Mouse (Mus musculus): ENCODE measurements at regions not wholly inside any gene's neighbourhood (a gene's known extent, or its start where the extent isn't known, plus 50 kb on each side); places are given as distances from the start of the nearest gene placed in this dataset.

- Histone ChIP-seq H3K9ac (ENCODE audit: insufficient read depth, low read depth, low read length, poor library complexity, severe bottlenecking) (no peak overlapping the region), H3K4me3 (ENCODE audit: insufficient read depth in 1 of 2, low read depth in 1 of 2, low read length in 2 of 2, poor library complexity in 1 of 2, severe bottlenecking in 1 of 2) (no peak overlapping the region), H3K4me1 (ENCODE audit: control insufficient read depth in 2 of 2, insufficient read depth in 2 of 2, low read length in 2 of 2, poor library complexity in 1 of 2) (no peaks in the 10 kb centered on the region), H3K27ac (ENCODE audit: insufficient read depth, low read depth, low read length, poor library complexity, severe bottlenecking) (no peak overlapping the region), H3K36me3 (ENCODE audit: control insufficient read depth, insufficient read depth, low read length, poor library complexity, severe bottlenecking) (no peaks in the 10 kb centered on the region), H3K9me3 (ENCODE audit: control insufficient read depth, insufficient read depth, low read depth, low read length) (no peaks in the 10 kb centered on the region)
- in situ Hi-C loops (cut with MboI; ENCODE audit: low sequenced_read_pairs in 2 of 2, unreplicated experiment in 2 of 2): no loop called here
- no peak for DNase-seq (ENCODE audit: low read depth, low spot score)
- no peak for TF ChIP-seq MAFK (IDR thresholded peaks at IDR 0.05; ENCODE audit: insufficient read depth, low read depth, low read length)
- TF ChIP-seq HCFC1 (IDR thresholded peaks at IDR 0.05; ENCODE audit: borderline replicate concordance, insufficient read depth, low read length): no peak
- TF ChIP-seq ZNF384 (IDR thresholded peaks at IDR 0.05; ENCODE audit: low read depth, low read length): no peak
- no peak for TF ChIP-seq ZC3H11A (IDR thresholded peaks at IDR 0.05; ENCODE audit: borderline replicate concordance, low read depth, low read length)
- TF ChIP-seq CHD2 (IDR thresholded peaks at IDR 0.05; ENCODE audit: low read depth, low read length): no peak
These were observed 314.1 kb upstream of the Cxxc4 start for GRCm38 (mm10) chr3:133922200-133922599.

GRCm38 (mm10) chr3:133965322-133965721, 271.0 kb upstream of the Cxxc4 start:
- in situ Hi-C loops (cut with MboI; ENCODE audit: low sequenced_read_pairs in 2 of 2, unreplicated experiment in 2 of 2): no loop called here
- TF ChIP-seq HCFC1 (IDR thresholded peaks at IDR 0.05; ENCODE audit: borderline replicate concordance, insufficient read depth, low read length) (no peak), MAFK (IDR thresholded peaks at IDR 0.05; ENCODE audit: insufficient read depth, low read depth, low read length) (no peak), CHD2 (IDR thresholded peaks at IDR 0.05; ENCODE audit: low read depth, low read length) (no peak), ZNF384 (IDR thresholded peaks at IDR 0.05; ENCODE audit: low read depth, low read length) (no peak), ZC3H11A (IDR thresholded peaks at IDR 0.05; ENCODE audit: borderline replicate concordance, low read depth, low read length) (no peak)
- no peaks in the 10 kb centered on the region for H3K36me3 ChIP-seq (ENCODE audit: control insufficient read depth, insufficient read depth, low read length, poor library complexity, severe bottlenecking)
- no peak overlapping the region for H3K4me3 ChIP-seq (ENCODE audit: insufficient read depth in 1 of 2, low read depth in 1 of 2, low read length in 2 of 2, poor library complexity in 1 of 2, severe bottlenecking in 1 of 2)
- no peak for DNase-seq (ENCODE audit: low read depth, low spot score)
- no peaks in the 10 kb centered on the region for H3K9me3 ChIP-seq (ENCODE audit: control insufficient read depth, insufficient read depth, low read depth, low read length)
- no peak overlapping the region for H3K27ac ChIP-seq (ENCODE audit: insufficient read depth, low read depth, low read length, poor library complexity, severe bottlenecking)
- no peak overlapping the region for H3K9ac ChIP-seq (ENCODE audit: insufficient read depth, low read depth, low read length, poor library complexity, severe bottlenecking)
- no peaks in the 10 kb centered on the region for H3K4me1 ChIP-seq (ENCODE audit: control insufficient read depth in 2 of 2, insufficient read depth in 2 of 2, low read length in 2 of 2, poor library complexity in 1 of 2)

DNA sequence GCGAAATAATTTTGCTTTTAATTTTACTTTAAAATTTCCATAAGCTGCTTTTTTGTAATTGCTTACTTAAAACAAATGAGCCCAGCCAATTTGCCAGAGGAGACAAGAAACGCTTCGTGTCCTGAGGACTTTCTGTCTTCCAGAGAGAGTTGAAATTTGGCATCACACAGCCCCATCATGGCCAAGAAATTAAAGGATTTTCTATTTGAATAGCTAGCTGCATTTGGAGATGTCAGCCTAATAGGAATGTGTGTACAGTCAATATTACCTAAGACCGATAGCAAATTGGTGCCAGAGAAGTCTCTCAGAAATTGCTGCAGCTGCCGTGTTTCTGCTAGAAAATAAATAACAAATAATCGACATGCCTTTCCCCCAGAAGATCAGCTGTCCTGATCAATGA, 268.1 kb upstream of the Cxxc4 start:
- H3K9me3 ChIP-seq (ENCODE audit: control insufficient read depth, insufficient read depth, low read depth, low read length): no peaks in the 10 kb centered on the region
- no peaks in the 10 kb centered on the region for H3K36me3 ChIP-seq (ENCODE audit: control insufficient read depth, insufficient read depth, low read length, poor library complexity, severe bottlenecking)
- no peaks in the 10 kb centered on the region for H3K4me1 ChIP-seq (ENCODE audit: control insufficient read depth in 2 of 2, insufficient read depth in 2 of 2, low read length in 2 of 2, poor library complexity in 1 of 2)
- no peak for DNase-seq (ENCODE audit: low read depth, low spot score)
- TF ChIP-seq MAFK (IDR thresholded peaks at IDR 0.05; ENCODE audit: insufficient read depth, low read depth, low read length): no peak
- no peak for TF ChIP-seq ZNF384 (IDR thresholded peaks at IDR 0.05; ENCODE audit: low read depth, low read length)
- no peak for TF ChIP-seq HCFC1 (IDR thresholded peaks at IDR 0.05; ENCODE audit: borderline replicate concordance, insufficient read depth, low read length)
- no peak for TF ChIP-seq ZC3H11A (IDR thresholded peaks at IDR 0.05; ENCODE audit: borderline replicate concordance, low read depth, low read length)
- no peak for TF ChIP-seq CHD2 (IDR thresholded peaks at IDR 0.05; ENCODE audit: low read depth, low read length)
- in situ Hi-C loops (cut with MboI; ENCODE audit: low sequenced_read_pairs in 2 of 2, unreplicated experiment in 2 of 2): no loop called here
- no peak overlapping the region for H3K4me3 ChIP-seq (ENCODE audit: insufficient read depth in 1 of 2, low read depth in 1 of 2, low read length in 2 of 2, poor library complexity in 1 of 2, severe bottlenecking in 1 of 2)
- H3K9ac ChIP-seq (ENCODE audit: insufficient read depth, low read depth, low read length, poor library complexity, severe bottlenecking): no peak overlapping the region
- no peak overlapping the region for H3K27ac ChIP-seq (ENCODE audit: insufficient read depth, low read depth, low read length, poor library complexity, severe bottlenecking)

GRCm38 (mm10) chr3:133972774-133973173, 263.5 kb upstream of the Cxxc4 start:
- DNase-seq (ENCODE audit: low read depth, low spot score): no peak
- Histone ChIP-seq H3K36me3 (ENCODE audit: control insufficient read depth, insufficient read depth, low read length, poor library complexity, severe bottlenecking) (no peaks in the 10 kb centered on the region), H3K27ac (ENCODE audit: insufficient read depth, low read depth, low read length, poor library complexity, severe bottlenecking) (no peak overlapping the region), H3K9me3 (ENCODE audit: control insufficient read depth, insufficient read depth, low read depth, low read length) (no peaks in the 10 kb centered on the region), H3K4me1 (ENCODE audit: control insufficient read depth in 2 of 2, insufficient read depth in 2 of 2, low read length in 2 of 2, poor library complexity in 1 of 2) (no peaks in the 10 kb centered on the region), H3K9ac (ENCODE audit: insufficient read depth, low read depth, low read length, poor library complexity, severe bottlenecking) (no peak overlapping the region), H3K4me3 (ENCODE audit: insufficient read depth in 1 of 2, low read depth in 1 of 2, low read length in 2 of 2, poor library complexity in 1 of 2, severe bottlenecking in 1 of 2) (no peak overlapping the region)
- TF ChIP-seq ZC3H11A (IDR thresholded peaks at IDR 0.05; ENCODE audit: borderline replicate concordance, low read depth, low read length): no peak
- no peak for TF ChIP-seq CHD2 (IDR thresholded peaks at IDR 0.05; ENCODE audit: low read depth, low read length)
- TF ChIP-seq ZNF384 (IDR thresholded peaks at IDR 0.05; ENCODE audit: low read depth, low read length): no peak
- TF ChIP-seq HCFC1 (IDR thresholded peaks at IDR 0.05; ENCODE audit: borderline replicate concordance, insufficient read depth, low read length): no peak
- TF ChIP-seq MAFK (IDR thresholded peaks at IDR 0.05; ENCODE audit: insufficient read depth, low read depth, low read length): no peak
- in situ Hi-C loops (cut with MboI; ENCODE audit: low sequenced_read_pairs in 2 of 2, unreplicated experiment in 2 of 2): no loop called here

- H3K4me3 ChIP-seq (ENCODE audit: insufficient read depth in 1 of 2, low read depth in 1 of 2, low read length in 2 of 2, poor library complexity in 1 of 2, severe bottlenecking in 1 of 2): no peak overlapping the region
- DNase-seq (ENCODE audit: low read depth, low spot score): no peak
- in situ Hi-C loops (cut with MboI; ENCODE audit: low sequenced_read_pairs in 2 of 2, unreplicated experiment in 2 of 2): no loop called here
- H3K36me3 ChIP-seq (ENCODE audit: control insufficient read depth, insufficient read depth, low read length, poor library complexity, severe bottlenecking): no peaks in the 10 kb centered on the region
- H3K9ac ChIP-seq (ENCODE audit: insufficient read depth, low read depth, low read length, poor library complexity, severe bottlenecking): no peak overlapping the region
- no peaks in the 10 kb centered on the region for H3K9me3 ChIP-seq (ENCODE audit: control insufficient read depth, insufficient read depth, low read depth, low read length)
- TF ChIP-seq ZNF384 (IDR thresholded peaks at IDR 0.05; ENCODE audit: low read depth, low read length) (no peak), MAFK (IDR thresholded peaks at IDR 0.05; ENCODE audit: insufficient read depth, low read depth, low read length) (no peak), ZC3H11A (IDR thresholded peaks at IDR 0.05; ENCODE audit: borderline replicate concordance, low read depth, low read length) (no peak), CHD2 (IDR thresholded peaks at IDR 0.05; ENCODE audit: low read depth, low read length) (no peak)
- H3K27ac ChIP-seq (ENCODE audit: insufficient read depth, low read depth, low read length, poor library complexity, severe bottlenecking): no peak overlapping the region
- H3K4me1 ChIP-seq (ENCODE audit: control insufficient read depth in 2 of 2, insufficient read depth in 2 of 2, low read length in 2 of 2, poor library complexity in 1 of 2): no peaks in the 10 kb centered on the region
These were observed 248.6 kb upstream of the Cxxc4 start for GRCm38 (mm10) chr3:133987681-133988080.

Data from ES-E14 (cell line).